Mouse (Mus musculus): Measurements from ENCODE around the gene Cep104.
A peak's percentile ranks its signal among the peaks of the same experiment; 100 is the strongest.

Gene Cep104

GRCm38 (mm10) chr4:153992715-153993114 is 17.7 kb downstream of the Cep104 start:
- DNase-seq (ENCODE audit: extremely low spot score, low spot score): no peak

GRCm38 (mm10) chr4:153993505-153993904 is 18.5 kb downstream of the Cep104 start:
- no peak for DNase-seq (ENCODE audit: extremely low spot score, low spot score)

GRCm38 (mm10) chr4:154005488-154005887 is 30.5 kb downstream of the Cep104 start:
- no peak for DNase-seq (ENCODE audit: extremely low spot score, low spot score)

GRCm38 (mm10) chr4:154006264-154006663 is 31.3 kb downstream of the Cep104 start:
- no peak for DNase-seq (ENCODE audit: extremely low spot score, low spot score)

GRCm38 (mm10) chr4:154007759-154008158 is 32.8 kb downstream of the Cep104 start:
- DNase-seq (ENCODE audit: extremely low spot score, low spot score): no peak

GRCm38 (mm10) chr4:154010907-154011645 is 36.1 kb downstream of the Cep104 start:
- no peak for DNase-seq (ENCODE audit: extremely low spot score, low spot score)

- peak; percentile 88 for DNase-seq (ENCODE audit: extremely low spot score, low spot score)
These were observed 36.7 kb downstream of the Cep104 start, which contains the start of gene Lrrc47 for GRCm38 (mm10) chr4:154011646-154012089. TSS of gene Lrrc47 (plus strand) at chr4:154011731.

GRCm38 (mm10) chr4:154012132-154012882 is 37.3 kb downstream of the Cep104 start:
- DNase-seq (ENCODE audit: extremely low spot score, low spot score): peak; percentile 26

- DNase-seq (ENCODE audit: extremely low spot score, low spot score): no peak
These were observed 40.5 kb downstream of the Cep104 start for GRCm38 (mm10) chr4:154015476-154015875.

- DNase-seq (ENCODE audit: extremely low spot score, low spot score): no peak
These were observed 44.6 kb downstream of the Cep104 start for GRCm38 (mm10) chr4:154019571-154019970.

- DNase-seq (ENCODE audit: extremely low spot score, low spot score): no peak
These were observed 46.4 kb downstream of the Cep104 start for GRCm38 (mm10) chr4:154021432-154021831.

- no peak for DNase-seq (ENCODE audit: extremely low spot score, low spot score)
These were observed 47.4 kb downstream of the Cep104 start for GRCm38 (mm10) chr4:154022407-154022806.

GRCm38 (mm10) chr4:154022844-154023243 is 47.9 kb downstream of the Cep104 start:
- no peak for DNase-seq (ENCODE audit: extremely low spot score, low spot score)

- no peak for DNase-seq (ENCODE audit: extremely low spot score, low spot score)
These were observed 49.0 kb downstream of the Cep104 start for GRCm38 (mm10) chr4:154023754-154024601.

GRCm38 (mm10) chr4:154024729-154025521 is 49.9 kb downstream of the Cep104 start:
- no peak for DNase-seq (ENCODE audit: extremely low spot score, low spot score)

GRCm38 (mm10) chr4:154025641-154026440 is 50.8 kb downstream of the Cep104 start, which contains the start of gene Smim1:
TSS of gene Smim1 (minus strand) at chr4:154026230.
- peak; percentile 57 for DNase-seq (ENCODE audit: extremely low spot score, low spot score)

- no peak for DNase-seq (ENCODE audit: extremely low spot score, low spot score)
These were observed 51.4 kb downstream of the Cep104 start for GRCm38 (mm10) chr4:154026441-154026761.

- no peak for DNase-seq (ENCODE audit: extremely low spot score, low spot score)
These were observed 53.1 kb downstream of the Cep104 start for GRCm38 (mm10) chr4:154028066-154028465.

GRCm38 (mm10) chr4:154028646-154029045 is 53.7 kb downstream of the Cep104 start:
- DNase-seq (ENCODE audit: extremely low spot score, low spot score): no peak

GRCm38 (mm10) chr4:154037123-154037522 is 62.1 kb downstream of the Cep104 start:
- no peak for DNase-seq (ENCODE audit: extremely low spot score, low spot score)

Data from neural tube, embryonic 10.5 days (tissue).